Mouse (Mus musculus) forebrain, postnatal 0 days (tissue): ENCODE measurements at regions not wholly inside any gene's neighbourhood (a gene's known extent, or its start where the extent isn't known, plus 50 kb on each side); places are given as distances from the start of the nearest gene placed in this dataset.
A peak's percentile ranks its signal among the peaks of the same experiment; 100 is the strongest.

Experiments
- ATAC-seq: fragments of 200-750 bp; cut with Nextera tagmentation; 2 replicates; pipeline ENCODE4 v1.8.0; 2017; ENCODE audit warnings: mild to moderate bottlenecking, moderate library complexity
- DNase-seq: peaks from one replicate; pipeline ENCODE4 v3.0.0-alpha.2; 2015
- H3K27ac ChIP-seq: fragments of 300-500 bp; sonication (generic); 2 replicates; pipeline ENCODE4 v1.5.1; 2014; ENCODE audit warnings: low read depth, mild to moderate bottlenecking, antibody characterized with exemption, low read length, moderate library complexity, mixed read lengths
- H3K27me3 ChIP-seq: fragments of 300-500 bp; sonication (generic); 2 replicates; pipeline ENCODE4 v1.6.1; 2014; ENCODE audit warnings: mild to moderate bottlenecking, low read length, mixed read lengths; ENCODE audit not compliant: insufficient read depth
- H3K36me3 ChIP-seq: fragments of 300-500 bp; sonication (generic); 2 replicates; pipeline ENCODE4 v1.6.1; 2014; ENCODE audit warnings: mild to moderate bottlenecking, moderate library complexity; ENCODE audit not compliant: insufficient read depth
- H3K4me1 ChIP-seq: fragments of 300-500 bp; sonication (generic); 2 replicates; pipeline ENCODE4 v1.6.1; 2014; ENCODE audit warnings: antibody characterized with exemption; ENCODE audit not compliant: insufficient read depth
- H3K4me2 ChIP-seq: fragments of 300-500 bp; sonication (generic); 2 replicates; pipeline ENCODE4 v1.6.1; 2014; ENCODE audit warnings: low read depth, mild to moderate bottlenecking, moderate library complexity
- H3K4me3 ChIP-seq: fragments of 300-500 bp; sonication (generic); 2 replicates; pipeline ENCODE4 v1.5.1; 2014; ENCODE audit warnings: low read depth, low read length, mixed read lengths
- H3K9ac ChIP-seq: fragments of 300-500 bp; sonication (generic); 2 replicates; pipeline ENCODE4 v1.6.1; 2014; ENCODE audit warnings: mild to moderate bottlenecking
- H3K9me3 ChIP-seq: fragments of 300-500 bp; sonication (generic); 2 replicates; pipeline ENCODE4 v1.6.1; 2016; ENCODE audit warnings: low read length
- CTCF ChIP-seq: sonication (generic); IDR thresholded peaks from 2 replicates; pipeline ENCODE4 v1.5.1; 2016; ENCODE audit warnings: antibody characterized with exemption, control low read depth, low read depth
- WGBS: fragments of 180-500 bp; shearing (Covaris S2); extraction: QIAGEN DNeasy Blood & Tissue Kit; methylation state at CpG from one replicate; pipeline ENCODE4 v1.1.7; 2014; 5-methylcytosine and 5-hydroxymethylcytosine counted together

- Histone ChIP-seq H3K36me3 (no peaks in the 10 kb centered on the region), H3K9ac (no peak overlapping the region), H3K4me3 (no peak overlapping the region), H3K4me1 (no peaks in the 10 kb centered on the region), H3K27me3 (no peaks in the 10 kb centered on the region), H3K27ac (no peak overlapping the region), H3K9me3 (no peaks in the 10 kb centered on the region), H3K4me2 (no peak overlapping the region)
- DNase-seq (no peak), ATAC-seq (no peak)
- WGBS: 68% methylated on average over 6 of the region's 6 CpGs
- no peak for TF ChIP-seq CTCF
Observed at GRCm38 (mm10) chr15:13302672-13303071, 129.2 kb upstream of the Cdh6 start.

- Histone ChIP-seq H3K27me3 (no peaks in the 10 kb centered on the region), H3K4me2 (no peak overlapping the region), H3K4me1 (no peaks in the 10 kb centered on the region), H3K4me3 (no peak overlapping the region), H3K36me3 (no peaks in the 10 kb centered on the region), H3K9ac (no peak overlapping the region), H3K9me3 (no peaks in the 10 kb centered on the region), H3K27ac (no peak overlapping the region)
- no peak for ATAC-seq
- DNase-seq: no peak
- 45% methylated on average over 6 of the region's 6 CpGs for WGBS
- TF ChIP-seq CTCF: no peak
Observed at GRCm38 (mm10) chr15:13296967-13297366, 123.5 kb upstream of the Cdh6 start.

GRCm38 (mm10) chr15:13289064-13289463 lies 115.6 kb upstream of the Cdh6 start:
- DNase-seq: no peak
- H3K36me3 ChIP-seq: no peaks in the 10 kb centered on the region

GRCm38 (mm10) chr15:13287878-13288277 lies 114.4 kb upstream of the Cdh6 start:
- Histone ChIP-seq H3K4me1 (no peaks in the 10 kb centered on the region), H3K4me2 (peak overlapping the region; percentile 47), H3K27me3 (no peaks in the 10 kb centered on the region), H3K9ac (peak overlapping the region; percentile 45; the same call in 1 of the 2 replicates), H3K36me3 (no peaks in the 10 kb centered on the region), H3K4me3 (peak overlapping the region; percentile 16), H3K27ac (no peak overlapping the region), H3K9me3 (no peaks in the 10 kb centered on the region)
- TF ChIP-seq CTCF: no peak
- DNase-seq (no peak), ATAC-seq (no peak)
- 16% methylated on average over 11 of the region's 11 CpGs for WGBS

More at GRCm38 (mm10) chr15:13289064-13289463, 115.6 kb upstream of the Cdh6 start:
- Histone ChIP-seq H3K4me3 (no peak overlapping the region), H3K27me3 (no peaks in the 10 kb centered on the region), H3K27ac (no peak overlapping the region), H3K4me2 (no peak overlapping the region), H3K9ac (no peak overlapping the region), H3K4me1 (no peaks in the 10 kb centered on the region), H3K9me3 (no peaks in the 10 kb centered on the region)
- ATAC-seq: no peak
- no peak for TF ChIP-seq CTCF
- 69% methylated on average over 3 of the region's 3 CpGs for WGBS

- H3K4me1 ChIP-seq: no peaks in the 10 kb centered on the region
- no peak for ATAC-seq
- H3K4me2 ChIP-seq: no peak overlapping the region
- TF ChIP-seq CTCF: no peak
- 46% methylated on average over 3 of the region's 3 CpGs for WGBS
- H3K27me3 ChIP-seq: no peaks in the 10 kb centered on the region
- no peaks in the 10 kb centered on the region for H3K36me3 ChIP-seq
- no peaks in the 10 kb centered on the region for H3K9me3 ChIP-seq
- DNase-seq: no peak
- H3K27ac ChIP-seq: no peak overlapping the region
- H3K4me3 ChIP-seq: no peak overlapping the region
- no peak overlapping the region for H3K9ac ChIP-seq
Observed at GRCm38 (mm10) chr15:13285355-13285754, 111.9 kb upstream of the Cdh6 start.

- no peaks in the 10 kb centered on the region for H3K4me1 ChIP-seq
- TF ChIP-seq CTCF: no peak
- H3K9me3 ChIP-seq: no peaks in the 10 kb centered on the region
- H3K27me3 ChIP-seq: no peaks in the 10 kb centered on the region
- H3K36me3 ChIP-seq: no peaks in the 10 kb centered on the region
- ATAC-seq (peak; percentile 80), DNase-seq (peak; percentile 71)
- no peak overlapping the region for H3K4me3 ChIP-seq
- H3K9ac ChIP-seq: no peak overlapping the region
- 54% methylated on average over 2 of the region's 2 CpGs for WGBS
- no peak overlapping the region for H3K27ac ChIP-seq
- no peak overlapping the region for H3K4me2 ChIP-seq
Observed at GRCm38 (mm10) chr15:13284219-13284618, 110.7 kb upstream of the Cdh6 start.

GRCm38 (mm10) chr15:13283106-13283505 lies 109.6 kb upstream of the Cdh6 start:
- DNase-seq: no peak
- H3K36me3 ChIP-seq: no peaks in the 10 kb centered on the region

GRCm38 (mm10) chr15:13276909-13277235 lies 103.4 kb upstream of the Cdh6 start:
- no peaks in the 10 kb centered on the region for H3K27me3 ChIP-seq
- no peak overlapping the region for H3K9ac ChIP-seq
- no peak overlapping the region for H3K4me2 ChIP-seq
- ATAC-seq: peak; percentile 83
- no peak overlapping the region for H3K4me3 ChIP-seq
- no peaks in the 10 kb centered on the region for H3K36me3 ChIP-seq
- no peak overlapping the region for H3K27ac ChIP-seq
- no peaks in the 10 kb centered on the region for H3K9me3 ChIP-seq
- H3K4me1 ChIP-seq: no peaks in the 10 kb centered on the region; the same call in 1 of the 2 replicates
- 48% methylated on average over 8 of the region's 8 CpGs for WGBS
- DNase-seq: peak; percentile 49
- TF ChIP-seq CTCF: no peak

More at GRCm38 (mm10) chr15:13283106-13283505, 109.6 kb upstream of the Cdh6 start:
- 67% methylated on average over 5 of the region's 5 CpGs for WGBS
- Histone ChIP-seq H3K9me3 (no peaks in the 10 kb centered on the region), H3K4me1 (no peaks in the 10 kb centered on the region), H3K9ac (no peak overlapping the region), H3K27me3 (no peaks in the 10 kb centered on the region), H3K27ac (no peak overlapping the region), H3K4me3 (no peak overlapping the region), H3K4me2 (no peak overlapping the region)
- no peak for ATAC-seq
- TF ChIP-seq CTCF: no peak
